Mouse (Mus musculus) MN1 (cell line): Measurements from ENCODE around the gene Ssrp1.

Experiments
- DNase-seq: peaks from one replicate; pipeline ENCODE4 v3.0.0-alpha.2; 2016; ENCODE audit warnings: low spot score

The Ssrp1 gene

DNA sequence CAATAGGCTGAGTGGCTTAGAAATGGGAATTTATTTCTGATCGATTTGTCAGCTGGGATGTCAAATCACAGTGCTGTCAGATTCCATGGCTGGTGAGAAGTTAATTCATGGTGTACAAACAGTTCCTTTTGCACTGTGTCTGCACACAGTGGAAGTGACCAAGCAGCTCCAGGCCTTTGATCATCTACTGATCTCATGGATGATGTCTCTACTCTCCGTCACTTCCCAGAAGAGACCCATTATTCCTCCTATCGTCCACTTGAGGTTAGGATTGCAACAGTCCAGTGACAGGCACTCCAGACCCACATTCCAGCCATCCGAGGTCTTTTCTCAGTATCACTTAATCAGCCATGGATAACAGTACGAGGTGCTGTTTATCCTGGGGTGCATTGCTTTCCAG is 36.7 kb downstream of the Ssrp1 start:
- no peak for DNase-seq

- peak; percentile 72 for DNase-seq
These were observed 51.9 kb downstream of the Ssrp1 start for GRCm38 (mm10) chr2:85088716-85089646.

DNA sequence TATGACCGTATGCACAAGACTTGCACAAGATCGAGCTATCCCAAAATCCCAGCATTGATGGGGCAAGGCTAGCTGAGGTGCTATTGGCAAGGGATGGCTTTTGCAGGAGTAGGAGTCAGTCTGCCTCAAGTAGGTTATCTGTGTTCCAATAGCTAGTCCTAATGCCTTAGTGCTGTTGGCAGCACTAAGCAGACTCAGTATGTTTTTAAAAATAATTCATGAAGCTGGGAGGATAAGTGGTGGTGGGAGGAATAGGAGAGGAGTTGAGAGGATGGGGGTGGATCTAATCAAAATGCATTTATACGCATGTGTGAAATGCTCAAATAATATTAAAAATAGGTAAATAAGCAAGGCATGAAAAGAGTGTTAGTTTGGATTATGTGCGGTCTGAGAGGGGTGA is 54.3 kb downstream of the Ssrp1 start:
- no peak for DNase-seq

DNA sequence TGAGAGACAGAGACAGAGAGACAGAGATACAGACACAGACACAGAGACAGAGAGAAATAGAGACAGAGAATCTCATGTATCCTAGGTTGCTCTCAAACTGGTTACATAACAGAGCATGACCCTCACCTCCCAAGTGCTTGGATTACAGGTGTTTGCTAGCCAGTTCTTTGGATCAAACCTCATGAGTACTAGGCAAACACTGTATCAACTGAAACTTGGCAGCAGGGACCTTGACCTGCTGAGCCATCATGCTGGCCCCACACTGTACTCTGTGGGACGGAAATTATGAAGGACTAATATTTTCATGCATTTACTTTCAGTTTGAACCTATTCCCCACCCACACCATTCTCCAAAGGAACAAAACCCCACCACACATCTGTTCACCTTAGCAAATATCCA is 56.3 kb downstream of the Ssrp1 start:
- DNase-seq, result no peak

- no peak for DNase-seq
These were observed 58.9 kb downstream of the Ssrp1 start for GRCm38 (mm10) chr2:85095906-85096305.
